Mouse (Mus musculus) heart, embryonic 16.5 days (tissue): ENCODE measurements around the gene Fam104a. TPM values are rescaled to one million over a fixed set of nuclear protein-coding genes. Genes with fewer than 3 reads are reported as not detected.

ENCODE experiments used
- ATAC-seq: fragments of 200-750 bp; cut with Nextera tagmentation; replicated peaks from 2 replicates; pipeline ENCODE4 v1.8.0; 2017; ENCODE audit warnings: moderate number of reproducible peaks; ENCODE audit not compliant: insufficient read depth, low FRiP score; ENCODE audit errors: extremely low read depth
- H3K27ac ChIP-seq: fragments of 300-500 bp; sonication (generic); 2 replicates; pipeline ENCODE4 v1.5.1; 2014; ENCODE audit warnings: mild to moderate bottlenecking, low read length, control low read depth, moderate library complexity
- H3K27me3 ChIP-seq: fragments of 300-500 bp; sonication (generic); 2 replicates; pipeline ENCODE4 v1.6.1; 2014; ENCODE audit warnings: low read length, mixed read lengths; ENCODE audit not compliant: control insufficient read depth, insufficient read depth
- H3K36me3 ChIP-seq: fragments of 300-500 bp; sonication (generic); 2 replicates; pipeline ENCODE4 v1.6.1; 2014; ENCODE audit not compliant: control insufficient read depth, insufficient read depth
- H3K4me1 ChIP-seq: fragments of 300-500 bp; sonication (generic); 2 replicates; pipeline ENCODE4 v1.6.1; 2014; ENCODE audit warnings: low read length, mixed read lengths; ENCODE audit not compliant: control insufficient read depth, insufficient read depth
- H3K4me2 ChIP-seq: fragments of 300-500 bp; sonication (generic); 2 replicates; pipeline ENCODE4 v1.6.1; 2014; ENCODE audit warnings: low read depth, mild to moderate bottlenecking, control low read depth, low read length
- H3K4me3 ChIP-seq: fragments of 300-500 bp; sonication (generic); 2 replicates; pipeline ENCODE4 v1.5.1; 2014; ENCODE audit warnings: mild to moderate bottlenecking, control low read depth, low read length
- H3K9ac ChIP-seq: fragments of 300-500 bp; sonication (generic); 2 replicates; pipeline ENCODE4 v1.6.1; 2014; ENCODE audit warnings: low read length, control low read depth
- H3K9me3 ChIP-seq: fragments of 300-500 bp; sonication (generic); replicated peaks from 2 replicates; pipeline ENCODE4 v1.6.1; 2016; ENCODE audit warnings: low read length; ENCODE audit not compliant: control insufficient read depth
- WGBS: fragments of 180-500 bp; shearing (Covaris S2); extraction: QIAGEN DNeasy Blood & Tissue Kit; methylation state at CpG from one replicate; pipeline ENCODE4 v1.1.7; 2014; 5-methylcytosine and 5-hydroxymethylcytosine counted together
- polyA plus RNA-seq: library from polyadenylated mRNA; unstranded; fragments of >200 nt; fragmentation: Nextera tagmentation; extraction: Ambion mirVana; gene quantifications from 2 replicates; pipeline ENCODE4 v1.2.1, GENCODE M21; 2015

The Fam104a gene
- polyA plus RNA-seq, 1 experiment from 2014 or later: 41.1 TPM

DNA sequence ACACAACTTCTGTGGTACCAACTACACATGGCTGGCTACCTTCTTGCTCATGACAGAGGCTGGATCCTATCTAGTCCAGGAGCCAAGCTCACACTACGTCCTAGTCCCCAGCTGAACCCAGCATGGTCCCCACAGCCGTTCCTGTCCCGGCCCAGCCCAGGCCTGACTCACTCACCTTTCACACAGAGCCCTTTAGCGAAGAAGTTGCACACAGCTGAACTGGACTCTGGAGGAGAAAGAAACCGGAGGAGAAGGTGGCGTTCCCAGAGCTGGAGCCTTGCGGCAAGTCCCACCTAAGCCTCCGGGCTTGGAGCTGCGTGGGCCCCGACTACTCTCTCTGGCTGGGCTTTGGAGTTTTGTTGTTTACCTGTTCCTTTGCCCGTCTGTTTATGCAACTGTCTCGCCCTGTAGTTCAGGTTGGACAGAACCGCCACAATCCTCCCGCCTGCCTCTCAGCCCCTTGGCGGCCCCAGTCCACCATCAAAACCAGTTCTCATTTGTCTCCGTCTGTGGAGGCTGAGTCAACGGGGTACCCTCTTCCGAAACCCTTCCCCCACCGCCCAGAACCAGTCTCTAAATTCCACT is 24.8 kb upstream of the Fam104a start:
- peak overlapping the region; percentile 11; the same call in 1 of the 2 replicates for H3K4me3 ChIP-seq
- H3K4me2 ChIP-seq: no peak overlapping the region
- 63% methylated on average over 19 of the region's 19 CpGs for WGBS
- no peak overlapping the region; the same call in 1 of the 2 replicates for H3K9ac ChIP-seq
- H3K4me1 ChIP-seq: peaks cover 3% of the 10 kb centered on the region; the same call in 1 of the 2 replicates
- peaks cover 3% of the 10 kb centered on the region; the same call in 1 of the 2 replicates for H3K36me3 ChIP-seq
- H3K27me3 ChIP-seq: no peaks in the 10 kb centered on the region
- H3K9me3 ChIP-seq: 0 out of 2 replicates have a peak, but pooled peaks cover 3% of the 10 kb centered on the region
- ATAC-seq: no peak
- no peak overlapping the region for H3K27ac ChIP-seq

- 76% methylated on average over 15 of the region's 15 CpGs for WGBS
- no peak overlapping the region for H3K27ac ChIP-seq
- peaks cover 3% of the 10 kb centered on the region; the same call in 1 of the 2 replicates for H3K36me3 ChIP-seq
- H3K4me1 ChIP-seq: peaks cover 3% of the 10 kb centered on the region; the same call in 1 of the 2 replicates
- no peak overlapping the region for H3K4me3 ChIP-seq
- H3K9me3 ChIP-seq: 0 out of 2 replicates have a peak, but pooled peaks cover 3% of the 10 kb centered on the region
- no peaks in the 10 kb centered on the region for H3K27me3 ChIP-seq
- no peak for ATAC-seq
- H3K9ac ChIP-seq: no peak overlapping the region
- no peak overlapping the region for H3K4me2 ChIP-seq
Measured at GRCm38 (mm10) chr11:113705966-113706652, 22.2 kb upstream of the Fam104a start.

GRCm38 (mm10) chr11:113703758-113704157 is 19.8 kb upstream of the Fam104a start:
- peak; percentile 50 for ATAC-seq
- no peak overlapping the region for H3K9ac ChIP-seq
- no peak overlapping the region for H3K4me3 ChIP-seq
- peaks cover 3% of the 10 kb centered on the region; the same call in 1 of the 2 replicates for H3K36me3 ChIP-seq
- H3K4me2 ChIP-seq: no peak overlapping the region
- H3K27me3 ChIP-seq: no peaks in the 10 kb centered on the region
- WGBS: 30% methylated on average over 5 of the region's 5 CpGs
- H3K27ac ChIP-seq: no peak overlapping the region
- H3K4me1 ChIP-seq: no peaks in the 10 kb centered on the region
- H3K9me3 ChIP-seq: 0 out of 2 replicates have a peak, but pooled peaks cover 3% of the 10 kb centered on the region

GRCm38 (mm10) chr11:113699643-113700042 is 15.7 kb upstream of the Fam104a start:
- no peak for ATAC-seq

GRCm38 (mm10) chr11:113698013-113698545 is 14.1 kb upstream of the Fam104a start:
- Histone ChIP-seq H3K4me3 (no peak overlapping the region), H3K27ac (no peak overlapping the region), H3K36me3 (peaks cover 28% of the 10 kb centered on the region), H3K9ac (no peak overlapping the region), H3K4me2 (no peak overlapping the region), H3K9me3 (0 out of 2 replicates have a peak, but pooled peaks cover 2% of the 10 kb centered on the region), H3K4me1 (no peaks in the 10 kb centered on the region), H3K27me3 (no peaks in the 10 kb centered on the region)
- ATAC-seq: no peak
- WGBS: 71% methylated on average over 12 of the region's 12 CpGs

More at GRCm38 (mm10) chr11:113699643-113700042, 15.7 kb upstream of the Fam104a start:
- H3K4me2 ChIP-seq: no peak overlapping the region
- H3K27me3 ChIP-seq: no peaks in the 10 kb centered on the region
- WGBS: 84% methylated on average over 7 of the region's 7 CpGs
- no peak overlapping the region for H3K27ac ChIP-seq
- H3K9me3 ChIP-seq: 0 out of 2 replicates have a peak, but pooled peaks cover 2% of the 10 kb centered on the region
- no peak overlapping the region for H3K9ac ChIP-seq
- no peaks in the 10 kb centered on the region for H3K4me1 ChIP-seq
- peaks cover 19% of the 10 kb centered on the region for H3K36me3 ChIP-seq
- H3K4me3 ChIP-seq: no peak overlapping the region

DNA sequence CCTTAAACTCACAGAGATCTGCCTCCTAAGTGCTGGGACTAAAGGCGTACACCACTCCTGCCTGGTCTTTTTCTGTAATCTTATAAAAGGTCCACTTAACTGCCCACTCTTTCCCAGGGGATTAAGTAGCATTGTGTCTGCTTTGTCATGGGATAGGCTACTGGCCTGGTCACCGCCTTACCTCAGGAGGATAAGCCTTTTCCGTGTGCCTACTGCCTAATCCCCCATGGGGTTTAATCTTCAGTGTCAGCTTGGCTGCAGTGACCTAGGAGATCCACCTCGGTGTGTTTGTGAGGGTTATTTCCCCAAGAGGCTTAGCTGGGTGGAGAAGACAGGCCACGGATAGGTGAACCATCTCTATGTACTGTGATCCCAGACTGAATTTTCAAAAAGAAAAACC is 13.6 kb upstream of the Fam104a start:
- Histone ChIP-seq H3K27me3 (no peaks in the 10 kb centered on the region), H3K27ac (no peak overlapping the region), H3K4me2 (no peak overlapping the region), H3K9ac (no peak overlapping the region), H3K4me3 (no peak overlapping the region), H3K4me1 (no peaks in the 10 kb centered on the region), H3K36me3 (peaks cover 30% of the 10 kb centered on the region), H3K9me3 (0 out of 2 replicates have a peak, but pooled peaks cover 2% of the 10 kb centered on the region)
- no peak for ATAC-seq
- WGBS: 70% methylated on average over 5 of the region's 5 CpGs

- peaks cover 2% of the 10 kb centered on the region; the same call in 1 of the 2 replicates for H3K4me1 ChIP-seq
- H3K9ac ChIP-seq: no peak overlapping the region
- H3K4me3 ChIP-seq: no peak overlapping the region
- WGBS: 64% methylated on average over 3 of the region's 3 CpGs
- no peaks in the 10 kb centered on the region for H3K27me3 ChIP-seq
- H3K9me3 ChIP-seq: 0 out of 2 replicates have a peak, but pooled peaks cover 2% of the 10 kb centered on the region
- no peak overlapping the region for H3K27ac ChIP-seq
- ATAC-seq: no peak
- H3K4me2 ChIP-seq: no peak overlapping the region
- peaks cover 58% of the 10 kb centered on the region for H3K36me3 ChIP-seq
Measured at GRCm38 (mm10) chr11:113691851-113692250, 7.9 kb upstream of the Fam104a start.

- Histone ChIP-seq H3K9me3 (0 out of 2 replicates have a peak, but pooled peaks cover 2% of the 10 kb centered on the region), H3K27me3 (no peaks in the 10 kb centered on the region), H3K27ac (no peak overlapping the region), H3K4me1 (peaks cover 7% of the 10 kb centered on the region; the same call in 1 of the 2 replicates), H3K9ac (no peak overlapping the region), H3K4me3 (no peak overlapping the region), H3K4me2 (no peak overlapping the region), H3K36me3 (peaks cover 53% of the 10 kb centered on the region)
- 86% methylated on average over 5 of the region's 5 CpGs for WGBS
- no peak for ATAC-seq
Measured at GRCm38 (mm10) chr11:113691318-113691717, 7.4 kb upstream of the Fam104a start.
